Mouse (Mus musculus) CH12.LX (cell line): ENCODE measurements around the gene Serpinb2. TPM values are rescaled to one million over a fixed set of nuclear protein-coding genes. Genes with fewer than 3 reads are reported as not detected.

ENCODE experiments used
- DNase-seq: peaks from one replicate; pipeline ENCODE4 v3.0.0-alpha.2; 2013; ENCODE audit errors: extremely low read depth
- H3K27ac ChIP-seq: 2 replicates; pipeline ENCODE4 v1.5.1; 2012; ENCODE audit warnings: low read depth, mild to moderate bottlenecking, control low read depth, moderate library complexity; ENCODE audit not compliant: insufficient read depth
- H3K27me3 ChIP-seq: replicated peaks from 2 replicates; pipeline ENCODE3; 2012; ENCODE audit warnings: inconsistent platforms
- H3K36me3 ChIP-seq, 2 experiments: replicated peaks in 1 of 2; 2 replicates each; pipeline versions ENCODE3 to v1.6.1; 2012; ENCODE audit warnings: inconsistent platforms in 1 of 2, low read length in 1 of 2, mild to moderate bottlenecking in 1 of 2, mixed read lengths in 1 of 2, moderate library complexity in 1 of 2; ENCODE audit not compliant: control insufficient read depth in 1 of 2, insufficient read depth in 1 of 2
- H3K4me1 ChIP-seq, 2 experiments: 2 replicates each; pipeline ENCODE4 v1.6.1; 2012; ENCODE audit warnings: inconsistent platforms in 1 of 2, moderate library complexity in 1 of 2; ENCODE audit not compliant: insufficient read depth in 2 of 2, control insufficient read depth in 1 of 2
- H3K4me2 ChIP-seq: 2 replicates; pipeline ENCODE4 v1.6.1; 2012; ENCODE audit warnings: low read depth, mild to moderate bottlenecking, control low read depth; ENCODE audit not compliant: poor library complexity, insufficient read depth, severe bottlenecking
- H3K4me3 ChIP-seq, 3 experiments: fragments of 150-350 bp in 1 of 3; sonication (generic) in 1 of 3; replicated peaks in 1 of 3; 2 replicates each; pipeline versions ENCODE3 to v1.5.1; 2011 to 2012; ENCODE audit warnings: low read depth in 2 of 3, low read length in 2 of 3, mild to moderate bottlenecking in 2 of 3, moderate library complexity in 2 of 3, control low read depth in 1 of 3, improper control_type of control experiment in 1 of 3, inconsistent platforms in 1 of 3, mixed read lengths in 1 of 3; ENCODE audit not compliant: poor library complexity in 1 of 3
- H3K79me2 ChIP-seq: replicated peaks from 2 replicates; pipeline ENCODE4 v1.6.1; 2012; ENCODE audit warnings: mild to moderate bottlenecking, moderate library complexity; ENCODE audit not compliant: control insufficient read depth, poor library complexity, insufficient read depth, severe bottlenecking; ENCODE audit errors: extremely low read depth
- H3K9ac ChIP-seq: 2 replicates; pipeline ENCODE4 v1.6.1; 2012; ENCODE audit warnings: low read depth, mild to moderate bottlenecking, control low read depth, moderate library complexity; ENCODE audit not compliant: insufficient read depth
- H3K9me3 ChIP-seq: replicated peaks from 2 replicates; pipeline ENCODE3; 2012; ENCODE audit warnings: low read length, inconsistent platforms, mixed read lengths
- CHD2 ChIP-seq: IDR thresholded peaks from 2 replicates; pipeline ENCODE4 v1.6.1; 2011; ENCODE audit warnings: low read length, improper control_type of control experiment
- E2F4 ChIP-seq: IDR thresholded peaks from 2 replicates; pipeline ENCODE4 v1.6.1; 2011; ENCODE audit warnings: low read depth, low read length, improper control_type of control experiment; ENCODE audit not compliant: insufficient replicate concordance
- ELF1 ChIP-seq: IDR thresholded peaks from 2 replicates; pipeline ENCODE4 v1.6.1; 2014; ENCODE audit warnings: low read depth, mild to moderate bottlenecking, inconsistent platforms, low read length, improper control_type of control experiment
- ETS1 ChIP-seq: conservative IDR thresholded peaks from 2 replicates; pipeline ENCODE4 v1.6.1; 2012; ENCODE audit warnings: low read depth, mild to moderate bottlenecking, inconsistent platforms, low read length, improper control_type of control experiment, moderate library complexity
- IRF4 ChIP-seq: IDR thresholded peaks from 2 replicates; pipeline ENCODE4 v1.6.1; 2014; ENCODE audit warnings: low read depth, mild to moderate bottlenecking, inconsistent platforms, low read length, improper control_type of control experiment
- JUN ChIP-seq: IDR thresholded peaks from 2 replicates; pipeline ENCODE4 v1.6.1; 2011; ENCODE audit warnings: low read depth, mild to moderate bottlenecking, low read length, improper control_type of control experiment, moderate library complexity; ENCODE audit not compliant: insufficient read depth
- JUND ChIP-seq: conservative IDR thresholded peaks from 2 replicates; pipeline ENCODE4 v1.6.1; 2011; ENCODE audit warnings: low read depth, low read length, improper control_type of control experiment
- MAFK ChIP-seq: IDR thresholded peaks from 2 replicates; pipeline ENCODE4 v1.6.1; 2011; ENCODE audit warnings: low read length, improper control_type of control experiment; ENCODE audit not compliant: insufficient replicate concordance
- MXI1 ChIP-seq: IDR thresholded peaks from 2 replicates; pipeline ENCODE4 v1.6.1; 2011; ENCODE audit warnings: mild to moderate bottlenecking, low read depth, low read length, improper control_type of control experiment
- NELFE ChIP-seq: IDR thresholded peaks from 2 replicates; pipeline ENCODE4 v1.6.1; 2011; ENCODE audit warnings: low read depth, low read length, improper control_type of control experiment
- NRF1 ChIP-seq: IDR thresholded peaks from 2 replicates; pipeline ENCODE4 v1.6.1; 2014; ENCODE audit warnings: low read depth, mild to moderate bottlenecking, inconsistent platforms, low read length, improper control_type of control experiment, moderate library complexity
- POLR2A ChIP-seq: IDR thresholded peaks from 2 replicates; pipeline ENCODE4 v1.6.1; 2011; ENCODE audit warnings: low read depth, mild to moderate bottlenecking, improper control_type of control experiment, low read length
- POLR2AphosphoS2 ChIP-seq: IDR thresholded peaks from 2 replicates; pipeline ENCODE4 v1.6.1; 2011; ENCODE audit warnings: low read depth, low read length, improper control_type of control experiment
- SMC3 ChIP-seq: IDR thresholded peaks from 2 replicates; pipeline ENCODE4 v1.6.1; 2011; ENCODE audit warnings: low read depth, low read length, improper control_type of control experiment
- TBP ChIP-seq: conservative IDR thresholded peaks from 2 replicates; pipeline ENCODE4 v1.6.1; 2011; ENCODE audit warnings: low read depth, low read length, improper control_type of control experiment
- TCF12 ChIP-seq: IDR thresholded peaks from 2 replicates; pipeline ENCODE4 v1.6.1; 2014; ENCODE audit warnings: low read depth, mild to moderate bottlenecking, inconsistent platforms, low read length, improper control_type of control experiment
- USF1 ChIP-seq: IDR thresholded peaks from 2 replicates; pipeline ENCODE4 v1.6.1; 2014; ENCODE audit warnings: low read depth, mild to moderate bottlenecking, inconsistent platforms, low read length, improper control_type of control experiment
- USF2 ChIP-seq: conservative IDR thresholded peaks from 2 replicates; pipeline ENCODE4 v1.6.1; 2011; ENCODE audit warnings: low read depth, low read length, improper control_type of control experiment
- ZKSCAN1 ChIP-seq: IDR thresholded peaks from 2 replicates; pipeline ENCODE4 v1.6.1; 2012; ENCODE audit warnings: low read depth, inconsistent platforms, low read length, improper control_type of control experiment, borderline replicate concordance
- ZNF384 ChIP-seq: IDR thresholded peaks from 2 replicates; pipeline ENCODE4 v1.6.1; 2012; ENCODE audit warnings: low read depth, low read length, improper control_type of control experiment, inconsistent platforms
- dilution Hi-C: fragments of 300-500 bp; cut with MboI; formaldehyde crosslinking; loops from 2 replicates; pipeline ENCODE4 v1.14.3; 2020; ENCODE audit warnings: low sequenced_read_pairs; ENCODE audit not compliant: extremely low pct_unique_long_range_greater_than_20kb, extremely low pct_ligation_motif_present
- in situ Hi-C: fragments of 300-500 bp; cut with MboI; formaldehyde crosslinking; loops from 3 replicates; pipeline ENCODE4 v1.14.3; 2019; ENCODE audit warnings: low sequenced_read_pairs, low pct_ligation_motif_present, low pct_unique_long_range_greater_than_20kb, mixed read lengths
- polyA plus RNA-seq: library from polyadenylated mRNA; unstranded; fragments of >175 nt; gene quantifications from 2 replicates; pipeline ENCODE4 v1.2.1, GENCODE M21; 2012; ENCODE audit warnings: low read depth; ENCODE audit not compliant: insufficient read length
- total RNA-seq, 2 experiments: library from RNA; depleted of rRNA; stranded (reverse); fragments of 300-350 nt in 1 of 2; fragments of >200 nt in 1 of 2; gene quantifications; 2 replicates each; pipeline ENCODE4 v1.2.3; 2012 to 2014

The Serpinb2 gene
- total and polyA plus RNA-seq, 3 experiments: not detected

- Histone ChIP-seq H3K9ac (no peak overlapping the region), H3K4me1 (peaks cover 2 to 23% of the 10 kb centered on the region in 2 experiments; a peak in 2 of 4 replicates), H3K27me3 (no peaks in the 10 kb centered on the region), H3K4me3 (no peak overlapping the region), H3K9me3 (no peaks in the 10 kb centered on the region), H3K79me2 (no peaks in the 10 kb centered on the region), H3K27ac (no peak overlapping the region), H3K4me2 (no peak overlapping the region), H3K36me3 (no peaks in the 10 kb centered on the region)
- in situ Hi-C loops (no loop called here), dilution Hi-C loops (no loop called here)
- no peak for DNase-seq
- TF ChIP-seq ELF1: no peak
- TF ChIP-seq USF1: no peak
- no peak for TF ChIP-seq MAFK
- TF ChIP-seq ZNF384: no peak
- TF ChIP-seq JUND: peak; percentile 75; the same call in 1 of the 2 replicates
- peak; percentile 52; the same call in 1 of the 2 replicates for TF ChIP-seq JUN
- no peak for TF ChIP-seq E2F4
- TF ChIP-seq NRF1: no peak
- no peak for TF ChIP-seq SMC3
- TF ChIP-seq TBP: no peak
- no peak for TF ChIP-seq NELFE
Observed at GRCm38 (mm10) chr1:107515839-107516498, 4.7 kb downstream of the Serpinb2 start.

DNA sequence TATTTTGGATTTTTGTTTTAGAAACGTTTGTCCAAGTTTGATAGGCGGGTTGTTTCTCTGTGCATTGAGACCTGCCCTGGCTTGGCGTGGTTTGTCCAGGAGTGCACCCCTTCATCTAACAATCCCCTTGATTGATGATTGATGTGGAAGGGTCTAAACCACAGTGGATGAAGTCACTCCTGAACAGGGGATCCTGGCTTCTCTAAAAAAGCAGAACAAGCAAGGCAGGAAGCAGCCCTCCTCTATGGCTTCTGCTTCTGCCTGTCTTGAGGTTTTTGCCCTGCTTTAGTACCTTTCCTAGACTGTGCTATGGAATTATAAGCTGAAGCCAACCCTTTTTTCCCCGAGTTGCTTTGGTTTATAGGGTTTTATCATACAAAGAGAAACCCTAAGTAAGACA, 14.4 kb downstream of the Serpinb2 start:
- no peak for DNase-seq
- dilution Hi-C loops (no loop called here), in situ Hi-C loops (no loop called here)
- no peak overlapping the region for H3K4me2 ChIP-seq
- H3K4me1 ChIP-seq: no peaks in the 10 kb centered on the region
- no peaks in the 10 kb centered on the region for H3K9me3 ChIP-seq
- no peak overlapping the region for H3K4me3 ChIP-seq
- no peak overlapping the region for H3K9ac ChIP-seq
- TF ChIP-seq JUN (no peak), ETS1 (no peak), MXI1 (no peak), IRF4 (no peak), USF2 (no peak), ZNF384 (no peak), E2F4 (no peak), POLR2AphosphoS2 (no peak), CHD2 (no peak), ZKSCAN1 (no peak), NELFE (no peak), POLR2A (no peak), TCF12 (no peak)
- no peak overlapping the region for H3K27ac ChIP-seq
- no peaks in the 10 kb centered on the region for H3K27me3 ChIP-seq
- no peaks in the 10 kb centered on the region for H3K36me3 ChIP-seq
- no peaks in the 10 kb centered on the region for H3K79me2 ChIP-seq
